Mouse (Mus musculus) hindbrain, embryonic 12.5 days (tissue): ENCODE results near the gene Furin. TPM values are rescaled to one million over a fixed set of nuclear protein-coding genes. Genes with fewer than 3 reads are reported as not detected.

ENCODE experiments used
- ATAC-seq: fragments of 200-750 bp; cut with Nextera tagmentation; 2 replicates; pipeline ENCODE4 v1.8.0; 2017; ENCODE audit warnings: moderate TSS enrichment; ENCODE audit not compliant: low FRiP score
- H3K27ac ChIP-seq: fragments of 300-500 bp; sonication (generic); 2 replicates; pipeline ENCODE4 v1.5.1; 2016; ENCODE audit warnings: mild to moderate bottlenecking
- H3K27me3 ChIP-seq: fragments of 300-500 bp; sonication (generic); 2 replicates; pipeline ENCODE4 v1.6.1; 2016; ENCODE audit warnings: mild to moderate bottlenecking
- H3K36me3 ChIP-seq: fragments of 300-500 bp; sonication (generic); 2 replicates; pipeline ENCODE4 v1.6.1; 2016; ENCODE audit warnings: mild to moderate bottlenecking
- H3K4me1 ChIP-seq: fragments of 300-500 bp; sonication (generic); 2 replicates; pipeline ENCODE4 v1.6.1; 2016
- H3K4me2 ChIP-seq: fragments of 300-500 bp; sonication (generic); replicated peaks from 2 replicates; pipeline ENCODE4 v1.6.1; 2016; ENCODE audit warnings: mild to moderate bottlenecking
- H3K4me3 ChIP-seq: fragments of 300-500 bp; sonication (generic); 2 replicates; pipeline ENCODE4 v1.5.1; 2016; ENCODE audit warnings: mild to moderate bottlenecking
- H3K9ac ChIP-seq: fragments of 300-500 bp; sonication (generic); 2 replicates; pipeline ENCODE4 v1.6.1; 2016; ENCODE audit warnings: mild to moderate bottlenecking, moderate library complexity
- H3K9me3 ChIP-seq: fragments of 300-500 bp; sonication (generic); replicated peaks from 2 replicates; pipeline ENCODE4 v1.6.1; 2016; ENCODE audit warnings: mild to moderate bottlenecking
- WGBS: fragments of 180-500 bp; shearing (Covaris S2); methylation state at CpG from one replicate; pipeline ENCODE4 v1.1.7; 2016; 5-methylcytosine and 5-hydroxymethylcytosine counted together
- polyA plus RNA-seq: library from polyadenylated mRNA; unstranded; fragments of >200 nt; fragmentation: Nextera tagmentation; extraction: Ambion mirVana; gene quantifications from 2 replicates; pipeline ENCODE4 v1.2.1, GENCODE M21; 2016

The Furin gene
- polyA plus RNA-seq, 1 experiment from 2014 or later: 6.9 TPM

DNA sequence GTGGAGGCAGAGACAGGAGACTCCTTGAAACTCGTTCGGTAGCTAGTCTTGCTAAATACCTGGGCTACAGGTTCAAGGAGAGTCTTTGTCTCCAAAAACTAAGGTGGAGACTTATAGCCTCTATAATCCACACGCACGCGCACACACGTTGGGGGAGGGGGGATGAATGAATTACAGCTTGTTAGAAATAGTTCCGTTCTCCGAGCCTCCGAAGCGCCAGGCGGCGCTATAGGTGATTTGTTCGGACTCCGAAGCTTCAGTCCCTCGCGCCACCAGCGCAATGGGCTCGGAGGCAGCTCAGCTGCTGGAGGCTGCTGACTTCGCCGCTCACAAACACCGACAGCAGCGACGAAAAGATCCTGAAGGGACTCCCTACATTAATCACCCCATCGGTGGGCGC is 62.4 kb downstream of the Furin start, which contains the start of gene Hddc3:
Gene Hddc3, plus strand, starts transcription at position 247 of the 400 bp plus-strand sequence.
- Histone ChIP-seq H3K4me1 (peaks cover 46% of the 10 kb centered on the region), H3K4me3 (peak within 1 kb of the TSS; percentile 52), H3K9ac (peak within 1 kb of the TSS; percentile 75), H3K27ac (peak within 1 kb of the TSS; percentile 86), H3K4me2 (peak within 1 kb of the TSS; percentile 75), H3K27me3 (no peaks in the 10 kb centered on the region), H3K9me3 (no peaks in the 10 kb centered on the region), H3K36me3 (peaks cover under 1% of the 10 kb centered on the region; the same call in 1 of the 2 replicates)
- WGBS: under 1% methylated on average over 25 of the region's 25 CpGs
- ATAC-seq: peak; percentile 39

DNA sequence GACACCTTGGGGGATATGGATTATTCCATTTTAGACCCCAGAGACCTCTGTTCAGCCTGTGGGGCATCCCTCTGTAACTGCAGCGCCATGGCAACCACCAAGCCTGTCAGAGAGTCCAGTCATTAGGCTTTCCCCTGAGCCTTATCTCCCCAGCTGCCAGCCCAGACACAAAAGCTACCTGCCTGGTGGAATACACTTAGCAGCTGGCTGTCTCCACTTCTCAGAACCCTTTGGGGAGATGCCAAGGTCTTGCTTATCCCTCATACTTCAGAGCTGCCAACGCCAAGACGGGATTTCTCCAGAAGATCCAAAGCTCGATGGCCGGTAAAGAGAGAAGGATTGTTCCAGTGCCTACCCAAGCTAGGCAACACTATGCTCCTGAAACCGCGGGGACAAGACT is 63.4 kb downstream of the Furin start:
- no peaks in the 10 kb centered on the region for H3K9me3 ChIP-seq
- no peak overlapping the region for H3K4me3 ChIP-seq
- H3K27ac ChIP-seq: peak overlapping the region; percentile 78; the same call in 1 of the 2 replicates
- ATAC-seq: no peak
- 64% methylated on average over 7 of the region's 7 CpGs for WGBS
- peaks cover 51% of the 10 kb centered on the region for H3K4me1 ChIP-seq
- no peaks in the 10 kb centered on the region for H3K27me3 ChIP-seq
- peaks cover 11% of the 10 kb centered on the region for H3K36me3 ChIP-seq
- H3K4me2 ChIP-seq: no peak overlapping the region; the same call in 1 of the 2 replicates
- H3K9ac ChIP-seq: no peak overlapping the region

DNA sequence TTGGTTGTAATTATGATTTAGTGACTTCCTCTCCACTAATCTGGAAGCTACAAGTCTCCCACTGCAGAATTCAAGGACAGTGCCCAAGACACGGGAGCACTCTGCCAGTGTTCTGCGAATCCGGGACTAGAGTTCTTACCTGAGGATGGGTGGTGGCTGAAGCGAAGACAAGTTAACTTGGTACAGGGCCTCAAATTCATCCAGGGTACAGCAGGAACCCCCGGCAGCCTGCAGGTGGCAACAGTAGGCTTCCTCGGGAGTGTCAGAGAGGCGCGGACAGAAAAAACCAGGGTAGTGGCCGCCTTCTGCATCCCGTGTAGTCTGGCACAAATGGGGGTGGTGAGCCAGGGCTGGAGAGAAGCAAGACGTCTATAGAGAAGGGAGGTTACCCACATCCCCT is 64.4 kb downstream of the Furin start, which contains the start of gene Unc45a:
Gene Unc45a, minus strand, starts transcription at position 213 of the 400 bp plus-strand sequence.
- Histone ChIP-seq H3K4me2 (peak within 1 kb of the TSS; percentile 92), H3K9ac (peak within 1 kb of the TSS; percentile 84), H3K36me3 (peaks cover 21% of the 10 kb centered on the region), H3K9me3 (no peaks in the 10 kb centered on the region), H3K27ac (peak within 1 kb of the TSS; percentile 85), H3K4me3 (peak within 1 kb of the TSS; percentile 54), H3K4me1 (peaks cover 51% of the 10 kb centered on the region), H3K27me3 (no peaks in the 10 kb centered on the region)
- ATAC-seq: peak; percentile 33
- 2% methylated on average over 11 of the region's 11 CpGs for WGBS

DNA sequence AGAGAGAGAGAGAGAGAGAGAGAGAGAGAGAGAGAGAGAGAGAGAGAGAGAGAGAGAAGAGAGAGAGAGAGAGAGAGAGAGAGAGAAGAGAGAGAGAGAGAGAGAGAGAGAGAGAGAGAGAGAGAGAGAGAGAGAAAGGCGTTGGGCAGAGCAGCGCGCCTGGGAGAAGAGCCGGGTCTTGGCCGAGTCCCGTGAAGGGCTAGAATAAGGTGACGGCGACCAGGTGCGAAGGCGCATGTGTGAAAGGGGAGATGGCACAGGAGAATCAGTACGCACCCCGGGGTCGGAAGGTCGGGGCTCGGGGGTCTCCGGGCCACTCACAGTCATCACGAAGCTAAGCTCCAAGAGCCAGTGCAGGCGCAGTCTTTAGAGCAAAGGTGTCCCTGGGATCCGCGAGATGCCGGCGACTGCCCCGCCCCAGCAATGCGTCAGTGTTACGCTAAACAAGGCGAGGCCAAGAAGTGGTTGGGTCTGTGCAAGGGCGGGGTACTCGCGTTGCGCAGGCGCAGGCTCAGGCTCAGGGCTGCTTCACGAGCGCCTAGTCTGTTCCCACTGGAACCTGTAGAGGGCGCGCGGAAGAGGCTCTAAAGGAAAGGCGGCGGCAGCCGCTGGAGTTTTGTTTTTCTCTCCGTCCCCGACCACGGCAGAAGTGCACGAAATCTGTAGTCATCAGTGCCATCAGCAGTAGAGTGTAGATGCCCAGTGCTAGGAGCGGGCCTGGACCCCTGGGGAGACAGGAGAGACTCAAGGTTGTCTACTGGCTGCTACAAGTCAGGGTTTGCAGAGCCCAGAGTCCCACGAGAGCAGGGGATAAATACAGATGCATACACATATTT is 65.2 kb downstream of the Furin start:
- peaks cover 51% of the 10 kb centered on the region for H3K4me1 ChIP-seq
- peak overlapping the region; percentile 92 for H3K4me2 ChIP-seq
- WGBS: under 1% methylated on average over 44 of the region's 45 CpGs
- H3K27ac ChIP-seq: peak overlapping the region; percentile 85
- H3K36me3 ChIP-seq: peaks cover 29% of the 10 kb centered on the region
- H3K27me3 ChIP-seq: no peaks in the 10 kb centered on the region
- peak overlapping the region; percentile 84 for H3K9ac ChIP-seq
- peak; percentile 94 for ATAC-seq
- H3K4me3 ChIP-seq: peak overlapping the region; percentile 54
- H3K9me3 ChIP-seq: no peaks in the 10 kb centered on the region

DNA sequence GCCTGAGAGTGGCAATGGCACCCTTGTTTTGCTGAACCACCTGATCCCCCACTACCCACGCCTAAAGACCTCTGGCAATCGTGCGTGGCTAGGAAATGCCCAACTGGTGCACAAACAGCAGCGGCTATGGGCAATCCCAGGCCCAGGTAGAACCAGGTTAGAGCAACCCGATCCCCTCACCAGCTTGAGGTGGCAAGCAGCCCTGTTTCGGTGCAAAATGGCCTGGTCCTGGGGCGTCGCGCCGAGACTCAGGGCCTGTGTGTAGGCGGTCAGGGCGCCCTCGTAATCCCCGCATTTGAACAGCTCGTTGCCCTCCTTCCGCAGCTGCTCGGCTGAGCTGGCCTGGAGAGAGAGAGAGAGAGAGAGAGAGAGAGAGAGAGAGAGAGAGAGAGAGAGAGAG is 65.9 kb downstream of the Furin start:
- peak overlapping the region; percentile 54 for H3K4me3 ChIP-seq
- 9% methylated on average over 17 of the region's 17 CpGs for whole genome bisulfite sequencing
- H3K27ac ChIP-seq: peak overlapping the region; percentile 60; the same call in 1 of the 2 replicates
- H3K4me2 ChIP-seq: peak overlapping the region; percentile 92
- H3K4me1 ChIP-seq: peaks cover 51% of the 10 kb centered on the region
- H3K9ac ChIP-seq: peak overlapping the region; percentile 84
- no peaks in the 10 kb centered on the region for H3K27me3 ChIP-seq
- no peaks in the 10 kb centered on the region for H3K9me3 ChIP-seq
- ATAC-seq: no peak
- peaks cover 36% of the 10 kb centered on the region for H3K36me3 ChIP-seq

Other genes with a start within 250 kb of the Furin start
- gene Sema4b, start 218.6 kb downstream of the Furin start, polyA plus RNA-seq: 20.9 and 21.1 TPM in 2 replicates
- 37.5 and 40.5 TPM in 2 replicates for gene Cib1, start 172.6 kb downstream of the Furin start, polyA plus RNA-seq
- 4.6 and 4.9 TPM in 2 replicates for gene Gdpgp1, start 172.6 kb downstream of the Furin start, polyA plus RNA-seq
- 2.0 and 2.7 TPM in 2 replicates for gene Ttll13, start 159.1 kb downstream of the Furin start, polyA plus RNA-seq
- gene Ngrn, start 144.2 kb downstream of the Furin start, polyA plus RNA-seq: 55.0 and 55.1 TPM in 2 replicates
- gene Vps33b, start 135.8 kb downstream of the Furin start, polyA plus RNA-seq: 21.1 and 22.9 TPM in 2 replicates
- gene Prc1, start 111.0 kb downstream of the Furin start, polyA plus RNA-seq: 110 and 117 TPM in 2 replicates
- gene Rccd1, start 81.0 kb downstream of the Furin start, polyA plus RNA-seq: 9.8 and 14.1 TPM in 2 replicates
- 56.2 and 60.6 TPM in 2 replicates for gene Unc45a, start 64.4 kb downstream of the Furin start, polyA plus RNA-seq
- gene Hddc3, start 62.3 kb downstream of the Furin start, polyA plus RNA-seq: 20.2 and 22.0 TPM in 2 replicates
- 27.2 and 30.9 TPM in 2 replicates for gene Man2a2, start 34.1 kb downstream of the Furin start, polyA plus RNA-seq
- 10.2 and 11.8 TPM in 2 replicates for gene Fes, start 17.5 kb downstream of the Furin start, polyA plus RNA-seq
- 24.7 and 26.0 TPM in 2 replicates for gene Blm, start 129.7 kb upstream of the Furin start, polyA plus RNA-seq